Mouse (Mus musculus): ENCODE measurements around the gene Esp16. TPM values are rescaled to one million over a fixed set of nuclear protein-coding genes. Genes with fewer than 3 reads are reported as not detected.
"Not testable (repeated sequence)": the region's sequence is repeated elsewhere in the genome, so short reads cannot be mapped to it uniquely, and the experiment has no call there.

Esp16 gene
- total RNA-seq (2014; rRNA removed): not detected in 2 replicates
- not detected in 2 replicates for polyA plus RNA-seq (2015; fragmentation: Nextera tagmentation; extraction: Ambion mirVana)

- not testable (repeated sequence) for H3K36me3 ChIP-seq (ENCODE audit: insufficient read depth, low read length); H3K4me1 ChIP-seq (ENCODE audit: insufficient read depth, low read length); DNase-seq (ENCODE audit: low spot score); H3K9me3 ChIP-seq (ENCODE audit: low read length); H3K27ac ChIP-seq; H3K4me3 ChIP-seq (ENCODE audit: low read length); H3K27me3 ChIP-seq (ENCODE audit: insufficient read depth, low read length); H3K4me2 ChIP-seq (ENCODE audit: low read depth, low read length); ATAC-seq; H3K9ac ChIP-seq (replicated peaks; ENCODE audit: low read length)
- 77% methylated on average over 6 of the region's 6 CpGs for WGBS
Measured at GRCm38 (mm10) chr17:39535842-39536241, at the start of gene Esp16. Esp16 (plus strand) TSS chr17:39536142.

GRCm38 (mm10) chr17:39498043-39498442 lies 37.9 kb upstream of the Esp16 start:
- H3K27ac ChIP-seq; H3K27me3 ChIP-seq (ENCODE audit: insufficient read depth, low read length); DNase-seq (ENCODE audit: low spot score); H3K9ac ChIP-seq (replicated peaks; ENCODE audit: low read length); H3K4me3 ChIP-seq (ENCODE audit: low read length); H3K9me3 ChIP-seq (ENCODE audit: low read length); H3K4me2 ChIP-seq (ENCODE audit: low read depth, low read length); H3K4me1 ChIP-seq (ENCODE audit: insufficient read depth, low read length); ATAC-seq; H3K36me3 ChIP-seq (ENCODE audit: insufficient read depth, low read length): not testable (repeated sequence)

Other genes starting within 250 kb of the Esp16 start
- not detected in 2 replicates for gene Esp18, start 129.8 kb upstream of the Esp16 start, total RNA-seq (2014; rRNA removed)
- not detected in 2 replicates for gene Esp18, start 129.8 kb upstream of the Esp16 start, polyA plus RNA-seq (2015; fragmentation: Nextera tagmentation; extraction: Ambion mirVana)
- not detected in 2 replicates for gene Esp15, start 104.8 kb downstream of the Esp16 start, total RNA-seq (2014; rRNA removed)
- not detected in 2 replicates for gene Esp15, start 104.8 kb downstream of the Esp16 start, polyA plus RNA-seq (2015; fragmentation: Nextera tagmentation; extraction: Ambion mirVana)

All from hindbrain, postnatal 0 days (tissue).